Mouse (Mus musculus) ovary, adult 18-20 months (tissue): ENCODE measurements around the gene AY074887.

Source experiments
- DNase-seq: peaks from one replicate; pipeline ENCODE4 v3.0.0; 2022; ENCODE audit warnings: low spot score, mixed read lengths

Gene AY074887

DNA sequence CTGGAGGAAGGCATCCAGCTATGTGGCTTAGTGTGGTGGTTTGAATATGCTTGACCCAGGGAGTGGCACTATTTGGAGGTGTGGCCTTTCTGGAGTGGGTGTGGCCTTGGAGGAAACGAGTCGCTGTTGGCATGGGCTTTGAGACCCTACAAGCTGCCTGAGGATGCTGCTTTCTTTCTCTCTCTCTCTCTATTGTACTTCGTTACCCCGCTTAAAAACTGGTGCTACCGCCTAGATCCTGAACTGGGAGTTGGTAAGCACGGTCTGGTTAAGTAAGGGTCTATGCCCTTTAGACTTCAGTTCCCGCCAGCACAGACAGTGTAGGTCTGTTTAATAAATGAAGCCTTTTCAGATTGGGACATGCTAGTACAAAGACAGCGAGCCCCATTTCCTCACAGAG is 34.4 kb downstream of the AY074887 start:
- DNase-seq = no peak

DNA sequence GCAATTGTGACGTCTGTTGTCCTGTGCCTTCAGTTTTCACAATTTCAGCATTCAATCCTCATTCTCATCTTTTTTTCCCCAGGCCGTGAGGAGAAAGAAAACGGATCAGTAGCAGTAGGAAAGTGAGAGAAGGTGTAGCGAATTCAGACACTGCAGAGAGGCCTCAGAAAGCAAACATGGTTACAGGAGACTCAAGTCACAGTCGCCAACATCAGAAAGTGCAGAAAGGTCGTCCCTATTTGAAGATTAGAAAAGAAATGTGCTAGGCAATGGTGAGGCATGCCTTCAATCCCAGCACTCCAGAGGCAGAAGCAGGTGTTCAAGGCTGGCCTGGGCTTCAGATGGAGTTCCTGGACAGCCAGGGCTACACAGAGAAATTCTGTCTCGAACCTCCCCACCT is 35.2 kb downstream of the AY074887 start:
- DNase-seq = no peak

DNA sequence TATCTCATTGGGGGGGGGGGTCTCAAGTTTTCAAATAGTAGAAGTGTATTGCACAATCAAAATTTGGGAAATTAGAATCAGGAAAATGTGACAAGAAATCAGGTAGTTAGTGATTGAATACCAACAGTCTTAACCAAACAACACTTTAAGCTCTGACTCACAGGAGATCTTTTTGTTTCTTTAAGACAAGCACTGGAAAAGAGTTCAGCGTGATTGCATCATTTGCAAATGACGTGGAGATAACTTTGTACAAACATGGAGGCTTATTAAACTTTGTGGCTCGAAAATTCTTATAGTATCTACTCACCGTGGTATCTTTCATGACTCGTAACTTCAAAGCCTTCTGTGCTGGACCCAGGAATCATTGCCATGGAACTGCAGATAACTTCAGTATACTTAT is 41.4 kb downstream of the AY074887 start:
- DNase-seq = no peak
